Mouse (Mus musculus): ENCODE results near the gene Foxd1. TPM values are rescaled to one million over a fixed set of nuclear protein-coding genes. Genes with fewer than 3 reads are reported as not detected.
A peak's percentile ranks its signal among the peaks of the same experiment; 100 is the strongest.

Gene Foxd1
- polyA plus RNA-seq, 1 experiment, result 3.2 TPM

- DNase-seq (ENCODE audit: low read depth), result no peak
- no peak for TF ChIP-seq POLR2A (IDR thresholded peaks at IDR 0.05; ENCODE audit: borderline replicate concordance, extremely low read depth, insufficient read depth, insufficient read length, poor library complexity, severe bottlenecking)
- TF ChIP-seq CTCF (IDR thresholded peaks at IDR 0.05; ENCODE audit: borderline replicate concordance, extremely low read depth, insufficient read depth, insufficient read length), result no peak
These were observed 36.8 kb upstream of the Foxd1 start for GRCm38 (mm10) chr13:98317246-98317677.

- no peak for TF ChIP-seq POLR2A (IDR thresholded peaks at IDR 0.05; ENCODE audit: borderline replicate concordance, extremely low read depth, insufficient read depth, insufficient read length, poor library complexity, severe bottlenecking)
- TF ChIP-seq CTCF (IDR thresholded peaks at IDR 0.05; ENCODE audit: borderline replicate concordance, extremely low read depth, insufficient read depth, insufficient read length), result no peak
- DNase-seq (ENCODE audit: low read depth), result no peak
These were observed 36.1 kb upstream of the Foxd1 start for GRCm38 (mm10) chr13:98317911-98318310.

- no peak for DNase-seq (ENCODE audit: low read depth)
- TF ChIP-seq CTCF (IDR thresholded peaks at IDR 0.05; ENCODE audit: borderline replicate concordance, extremely low read depth, insufficient read depth, insufficient read length), result no peak
- no peak for TF ChIP-seq POLR2A (IDR thresholded peaks at IDR 0.05; ENCODE audit: borderline replicate concordance, extremely low read depth, insufficient read depth, insufficient read length, poor library complexity, severe bottlenecking)
These were observed 29.0 kb upstream of the Foxd1 start for GRCm38 (mm10) chr13:98325034-98325433.

DNA sequence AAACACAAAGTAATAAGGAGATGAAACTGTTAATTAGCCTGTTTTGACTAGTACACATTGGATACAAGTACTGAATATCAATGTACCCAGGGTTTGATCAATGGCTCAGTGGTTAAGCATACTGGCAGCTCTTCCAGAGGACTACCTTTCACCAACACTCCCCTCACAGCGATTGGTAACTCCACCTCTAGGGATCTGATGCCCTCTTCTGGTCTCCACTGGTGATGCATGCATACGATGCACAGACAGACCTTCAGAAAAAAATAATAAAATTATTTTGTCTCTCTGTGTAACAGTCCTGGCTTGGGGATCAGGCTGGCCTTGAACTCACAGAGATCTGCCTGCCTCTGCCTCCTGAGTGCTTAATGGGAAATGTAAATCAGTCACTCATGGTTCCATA, 21.9 kb upstream of the Foxd1 start:
- TF ChIP-seq CTCF (IDR thresholded peaks at IDR 0.05; ENCODE audit: borderline replicate concordance, extremely low read depth, insufficient read depth, insufficient read length), result peak; percentile 15; the same call in 1 of the 2 replicates
- no peak for TF ChIP-seq POLR2A (IDR thresholded peaks at IDR 0.05; ENCODE audit: borderline replicate concordance, extremely low read depth, insufficient read depth, insufficient read length, poor library complexity, severe bottlenecking)
- no peak for DNase-seq (ENCODE audit: low read depth)

DNA sequence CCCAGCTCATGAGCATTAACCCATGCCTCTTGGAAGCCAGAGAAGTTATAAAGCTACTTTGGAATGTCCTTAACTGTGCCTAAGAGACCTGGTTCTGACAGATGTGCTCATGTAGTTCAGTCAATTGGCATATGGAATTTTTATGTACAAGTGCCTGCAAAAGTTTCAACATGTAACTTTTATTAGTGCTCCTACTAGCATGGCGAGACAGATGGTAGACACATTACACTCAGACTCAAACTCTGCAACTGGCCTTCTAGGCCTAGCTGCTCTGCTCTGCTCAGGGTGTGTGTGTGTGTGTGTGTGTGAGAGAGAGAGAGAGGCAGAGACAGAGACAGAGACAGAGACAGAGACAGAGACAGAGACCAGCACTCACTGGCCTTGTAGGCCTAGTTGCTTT, 17.8 kb upstream of the Foxd1 start:
- DNase-seq (ENCODE audit: low read depth), result no peak
- TF ChIP-seq CTCF (IDR thresholded peaks at IDR 0.05; ENCODE audit: borderline replicate concordance, extremely low read depth, insufficient read depth, insufficient read length) (no peak), POLR2A (IDR thresholded peaks at IDR 0.05; ENCODE audit: borderline replicate concordance, extremely low read depth, insufficient read depth, insufficient read length, poor library complexity, severe bottlenecking) (no peak)

GRCm38 (mm10) chr13:98340506-98340905, 13.5 kb upstream of the Foxd1 start:
- no peak for DNase-seq (ENCODE audit: low read depth)
- TF ChIP-seq POLR2A (IDR thresholded peaks at IDR 0.05; ENCODE audit: borderline replicate concordance, extremely low read depth, insufficient read depth, insufficient read length, poor library complexity, severe bottlenecking), result no peak
- no peak for TF ChIP-seq CTCF (IDR thresholded peaks at IDR 0.05; ENCODE audit: borderline replicate concordance, extremely low read depth, insufficient read depth, insufficient read length)

GRCm38 (mm10) chr13:98349491-98349890, 4.6 kb upstream of the Foxd1 start:
- DNase-seq (ENCODE audit: low read depth), result no peak
- TF ChIP-seq POLR2A (IDR thresholded peaks at IDR 0.05; ENCODE audit: borderline replicate concordance, extremely low read depth, insufficient read depth, insufficient read length, poor library complexity, severe bottlenecking) (no peak), CTCF (IDR thresholded peaks at IDR 0.05; ENCODE audit: borderline replicate concordance, extremely low read depth, insufficient read depth, insufficient read length) (no peak)

DNA sequence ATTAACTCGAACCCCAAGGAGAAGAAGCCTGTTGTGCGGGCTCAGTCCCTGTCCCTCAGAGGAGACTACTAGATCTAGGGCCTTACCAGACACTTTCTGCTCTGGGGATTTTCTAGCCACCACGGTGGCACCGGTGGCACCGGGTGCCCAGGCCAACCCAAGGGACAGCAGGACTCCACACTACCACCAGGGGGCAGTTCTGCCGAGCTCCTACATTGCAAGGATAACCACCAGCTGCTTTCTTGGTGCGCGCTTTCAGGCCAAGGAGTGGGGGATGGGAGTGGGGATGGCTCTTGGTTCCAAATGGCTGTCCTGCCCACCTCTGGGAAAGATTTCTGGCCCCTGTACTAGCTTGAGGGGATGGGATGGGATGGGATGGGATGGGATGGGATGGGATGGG, 2.5 kb upstream of the Foxd1 start:
- peak; percentile 46 for DNase-seq (ENCODE audit: low read depth)
- TF ChIP-seq POLR2A (IDR thresholded peaks at IDR 0.05; ENCODE audit: borderline replicate concordance, extremely low read depth, insufficient read depth, insufficient read length, poor library complexity, severe bottlenecking) (no peak), CTCF (IDR thresholded peaks at IDR 0.05; ENCODE audit: borderline replicate concordance, extremely low read depth, insufficient read depth, insufficient read length) (peak; percentile 59)

DNA sequence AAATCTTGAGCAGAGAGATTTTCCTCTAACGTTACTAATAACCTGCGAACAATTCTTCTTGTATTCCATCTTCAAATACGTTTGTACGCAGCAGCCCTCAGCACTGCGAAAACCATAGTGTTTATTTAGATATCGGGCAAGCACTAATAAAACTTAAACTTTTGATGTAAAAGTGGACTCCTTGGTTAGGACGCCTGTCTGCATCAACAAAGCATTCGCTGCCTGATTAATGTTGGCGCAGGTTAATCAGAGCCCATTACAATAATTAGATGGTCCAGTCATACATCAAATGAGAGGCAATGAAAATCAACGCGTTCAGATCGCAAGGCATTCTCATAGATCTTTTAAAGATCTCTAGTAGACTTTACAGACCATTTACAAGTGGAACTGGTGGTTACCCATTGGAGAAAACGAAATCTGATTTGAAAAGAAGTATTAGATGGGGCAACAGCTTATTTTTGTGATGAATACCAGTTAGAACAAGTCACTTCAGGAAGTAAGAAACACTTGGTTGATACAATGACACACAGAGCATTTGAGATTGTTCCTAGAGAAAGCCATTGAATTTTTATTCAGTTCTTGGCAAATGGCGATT, 1.6 kb upstream of the Foxd1 start:
- TF ChIP-seq POLR2A (IDR thresholded peaks at IDR 0.05; ENCODE audit: borderline replicate concordance, extremely low read depth, insufficient read depth, insufficient read length, poor library complexity, severe bottlenecking), result no peak
- TF ChIP-seq CTCF (IDR thresholded peaks at IDR 0.05; ENCODE audit: borderline replicate concordance, extremely low read depth, insufficient read depth, insufficient read length), result no peak
- peak; percentile 57 for DNase-seq (ENCODE audit: low read depth)

DNA sequence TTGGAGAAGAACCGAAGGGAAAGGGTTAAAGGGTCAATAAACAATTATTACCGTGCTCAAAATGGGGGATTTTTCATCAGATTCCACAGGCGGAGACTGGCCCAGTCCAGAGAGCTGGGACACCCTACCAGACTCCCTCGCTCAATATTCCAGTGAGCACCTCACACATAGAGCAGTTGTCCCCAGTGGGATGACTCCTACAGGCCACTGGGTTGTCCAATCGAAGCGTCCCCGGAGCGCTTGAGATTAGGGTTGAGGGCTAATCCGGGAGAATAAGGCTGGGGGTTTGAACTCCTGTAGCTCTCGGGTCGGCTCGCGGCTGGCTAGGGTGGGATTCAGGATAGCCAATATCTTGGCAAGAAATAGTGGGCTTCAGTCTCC, 343 bp upstream of the Foxd1 start:
- no peak for TF ChIP-seq POLR2A (IDR thresholded peaks at IDR 0.05; ENCODE audit: borderline replicate concordance, extremely low read depth, insufficient read depth, insufficient read length, poor library complexity, severe bottlenecking)
- no peak for TF ChIP-seq CTCF (IDR thresholded peaks at IDR 0.05; ENCODE audit: borderline replicate concordance, extremely low read depth, insufficient read depth, insufficient read length)
- no peak for DNase-seq (ENCODE audit: low read depth)

DNA sequence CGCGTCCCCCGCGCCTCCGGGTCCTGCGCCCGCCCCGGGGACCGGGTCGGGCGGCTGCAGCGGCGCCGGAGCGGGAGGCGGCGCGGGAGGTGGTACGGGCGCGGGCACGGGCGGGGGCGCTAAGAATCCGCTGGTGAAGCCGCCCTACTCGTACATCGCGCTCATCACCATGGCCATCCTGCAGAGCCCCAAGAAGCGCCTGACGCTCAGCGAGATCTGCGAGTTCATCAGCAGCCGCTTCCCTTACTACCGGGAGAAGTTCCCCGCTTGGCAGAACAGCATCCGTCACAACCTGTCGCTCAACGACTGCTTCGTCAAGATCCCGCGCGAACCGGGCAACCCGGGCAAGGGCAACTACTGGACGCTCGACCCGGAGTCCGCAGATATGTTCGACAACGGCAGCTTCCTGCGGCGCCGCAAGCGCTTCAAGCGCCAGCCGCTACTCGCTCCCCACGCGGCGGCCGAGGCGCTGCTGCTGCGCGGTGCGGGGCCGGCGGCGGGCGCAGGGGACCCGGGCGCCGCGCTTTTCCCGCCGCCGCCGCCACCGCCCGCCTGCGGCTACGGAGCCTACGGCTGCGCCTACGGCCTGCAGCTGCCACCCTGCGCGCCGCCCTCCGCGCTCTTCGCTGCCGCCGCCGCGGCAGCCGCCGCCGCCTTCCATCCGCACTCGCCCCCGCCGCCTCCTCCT, 973 bp downstream of the Foxd1 start:
- no peak for TF ChIP-seq CTCF (IDR thresholded peaks at IDR 0.05; ENCODE audit: borderline replicate concordance, extremely low read depth, insufficient read depth, insufficient read length)
- TF ChIP-seq POLR2A (IDR thresholded peaks at IDR 0.05; ENCODE audit: borderline replicate concordance, extremely low read depth, insufficient read depth, insufficient read length, poor library complexity, severe bottlenecking), result no peak
- peak; percentile 77 for DNase-seq (ENCODE audit: low read depth)

- TF ChIP-seq POLR2A (IDR thresholded peaks at IDR 0.05; ENCODE audit: borderline replicate concordance, extremely low read depth, insufficient read depth, insufficient read length, poor library complexity, severe bottlenecking) (no peak), CTCF (IDR thresholded peaks at IDR 0.05; ENCODE audit: borderline replicate concordance, extremely low read depth, insufficient read depth, insufficient read length) (no peak)
- DNase-seq (ENCODE audit: low read depth), result peak; percentile 20
These were observed 1.6 kb downstream of the Foxd1 start for GRCm38 (mm10) chr13:98355559-98356111.

Data from brain, embryonic 14.5 days (tissue).